Mouse (Mus musculus) duodenum, adult 2 months (tissue): ENCODE measurements around the gene Notch3. TPM values are rescaled to one million over a fixed set of nuclear protein-coding genes. Genes with fewer than 3 reads are reported as not detected.

ENCODE experiments used
- polyA plus RNA-seq: library from polyadenylated mRNA; depleted of rRNA; stranded (reverse); fragments of >200 nt; gene quantifications from 2 replicates; pipeline ENCODE4 v1.2.3, GENCODE M21; 2012; ENCODE audit warnings: low replicate concordance; rRNA removed

Gene Notch3
- polyA plus RNA-seq: 5.8 and 10.2 TPM in 2 replicates

GRCm38 (mm10) chr17:32166687-32167086, at the start of gene Notch3:
Gene Notch3, minus strand, starts transcription at chr17:32166852.

DNA sequence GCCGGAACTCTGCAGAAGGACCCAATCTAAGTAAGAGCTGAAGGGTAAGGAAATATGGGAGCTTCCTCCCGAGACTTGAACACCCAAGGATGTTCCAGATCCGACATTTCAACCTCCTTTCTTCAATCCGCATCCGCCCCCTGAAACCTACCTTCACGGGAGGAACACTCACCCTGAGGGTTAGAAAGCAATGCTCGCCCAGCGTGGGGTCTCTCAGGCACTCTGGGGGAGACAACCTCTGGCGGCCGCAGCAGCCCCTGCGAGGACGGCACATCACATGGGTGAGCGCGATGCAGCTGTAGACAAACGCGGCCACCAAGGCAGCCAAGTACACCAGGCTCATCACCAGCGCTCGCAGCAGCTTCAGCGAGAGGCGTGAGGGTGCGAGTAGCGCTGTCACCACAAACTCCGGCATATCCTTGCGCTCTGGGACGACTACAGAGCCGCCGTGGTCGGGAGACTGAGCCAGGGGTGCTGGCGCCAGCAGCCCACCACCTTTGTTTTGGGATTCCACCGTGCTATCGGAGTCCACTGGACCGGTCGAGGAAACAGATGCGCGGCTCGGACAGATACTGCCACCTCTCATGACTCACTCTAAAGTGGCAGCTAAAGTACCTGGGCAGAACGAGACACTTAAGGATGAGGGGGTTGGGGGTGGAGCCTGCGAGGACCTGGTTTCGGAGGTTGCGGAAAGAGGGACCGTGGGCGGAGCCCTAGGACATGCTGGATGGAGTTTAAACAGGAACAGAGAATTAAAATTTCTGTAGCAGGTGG, 22.4 kb upstream of the Notch3 start, which contains the start of gene Ephx3:
Ephx3 (minus strand) TSS at position 687 of the 774 bp plus-strand sequence.

Other genes starting within 250 kb of the Notch3 start
- gene Rrp1b, start 130.8 kb downstream of the Notch3 start, polyA plus RNA-seq: 3.7 and 10.3 TPM in 2 replicates
- 0.18 and 0.38 TPM in 2 replicates for gene Hsf2bp, start 130.5 kb downstream of the Notch3 start, polyA plus RNA-seq
- gene Ephx3, start 22.7 kb upstream of the Notch3 start, polyA plus RNA-seq: 0.43 and 0.56 TPM in 2 replicates
- gene Brd4, start 117.9 kb upstream of the Notch3 start, polyA plus RNA-seq: 32.4 and 42.0 TPM in 2 replicates
- gene Akap8, start 154.4 kb upstream of the Notch3 start, polyA plus RNA-seq: 30.8 and 39.1 TPM in 2 replicates
- 61.0 and 85.7 TPM in 2 replicates for gene Akap8l, start 183.8 kb upstream of the Notch3 start, polyA plus RNA-seq
- gene Wiz, start 222.6 kb upstream of the Notch3 start, polyA plus RNA-seq: 20.8 and 33.5 TPM in 2 replicates
- 7.7 and 8.2 TPM in 2 replicates for gene Rasal3, start 236.7 kb upstream of the Notch3 start, polyA plus RNA-seq